Mouse (Mus musculus) bone marrow, adult 2 months (tissue): Measurements from ENCODE around the gene Dapk2.

Experiments used
- CTCF ChIP-seq: fragments of 200-500 bp; IDR thresholded peaks from 2 replicates; pipeline ENCODE4 v1.5.1; 2011; ENCODE audit warnings: low read length, control low read depth; ENCODE audit not compliant: control insufficient read depth, insufficient read depth
- POLR2A ChIP-seq: fragments of 200-500 bp; IDR thresholded peaks from 2 replicates; pipeline ENCODE4 v1.6.1; 2011; ENCODE audit warnings: low read depth, mild to moderate bottlenecking, control low read depth, low read length, borderline replicate concordance; ENCODE audit not compliant: control insufficient read depth

DNA sequence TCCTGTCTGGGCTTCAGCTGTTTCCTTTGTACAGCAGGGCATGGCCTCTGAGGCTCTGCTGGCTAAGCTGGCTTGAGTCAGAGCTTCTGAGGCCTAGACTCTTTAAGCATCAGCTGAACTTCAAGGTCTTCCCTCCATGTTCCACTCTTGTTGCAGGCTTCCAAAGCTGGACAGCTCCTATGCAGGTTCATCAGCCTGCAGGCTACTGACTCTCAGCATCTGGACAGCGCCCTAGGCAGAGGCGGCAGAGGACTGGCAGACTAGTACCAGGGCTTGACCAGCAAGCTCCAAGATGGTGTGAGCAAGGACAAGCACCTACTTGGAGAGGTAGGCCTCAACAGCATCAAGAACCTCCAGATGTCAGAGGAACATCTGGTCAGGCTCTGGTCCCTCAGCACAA is 149.3 kb downstream of the Dapk2 start:
- no peak for TF ChIP-seq CTCF
- no peak for TF ChIP-seq POLR2A
